Mouse (Mus musculus) kidney, embryonic 15.5 days (tissue): ENCODE results near the gene Tmem167b. TPM values are rescaled to one million over a fixed set of nuclear protein-coding genes. Genes with fewer than 3 reads are reported as not detected.

Experiments
- microRNA-seq: library from miRNA; unstranded; fragments of <30 nt; microRNA quantifications from one replicate; pipeline ENCODE4, GENCODE M21; 2016
- polyA plus RNA-seq: library from polyadenylated mRNA; unstranded; fragments of >200 nt; fragmentation: Nextera tagmentation; extraction: Ambion mirVana; gene quantifications from 2 replicates; pipeline ENCODE4 v1.2.1, GENCODE M21; 2015

The Tmem167b gene
- polyA plus RNA-seq, 1 experiment from 2014 or later: 34.0 TPM

Small RNAs within 50 kb of the gene (microRNA-seq; reads per million reads assigned to microRNA genes)
- gene Gm22860: not detected

Other genes starting within 250 kb of the Tmem167b start
- gene Mybphl, start 197.6 kb downstream of the Tmem167b start, polyA plus RNA-seq: not detected in 2 replicates
- gene Psrc1, start 178.6 kb downstream of the Tmem167b start, polyA plus RNA-seq: 47.2 and 48.8 TPM in 2 replicates
- gene Celsr2, start 146.9 kb downstream of the Tmem167b start, polyA plus RNA-seq: 19.3 and 21.6 TPM in 2 replicates
- gene Sars, start 117.3 kb downstream of the Tmem167b start, polyA plus RNA-seq: 126 and 131 TPM in 2 replicates
- gene 1700013F07Rik, start 28.3 kb downstream of the Tmem167b start, polyA plus RNA-seq: 0.50 TPM in 1 of 2 replicates, not detected in the other
- gene 5330417C22Rik, start 25.9 kb downstream of the Tmem167b start, polyA plus RNA-seq: 1.00 and 1.1 TPM in 2 replicates
- 34.2 and 42.9 TPM in 2 replicates for gene Taf13, start 9.2 kb upstream of the Tmem167b start, polyA plus RNA-seq
- gene Wdr47, start 28.8 kb upstream of the Tmem167b start, polyA plus RNA-seq: 8.4 and 10.9 TPM in 2 replicates
- 66.9 and 69.4 TPM in 2 replicates for gene Clcc1, start 91.4 kb upstream of the Tmem167b start, polyA plus RNA-seq
- gene Gpsm2, start 159.8 kb upstream of the Tmem167b start, polyA plus RNA-seq: 43.3 and 45.1 TPM in 2 replicates
- 0.05 and 0.10 TPM in 2 replicates for gene Aknad1, start 177.2 kb upstream of the Tmem167b start, polyA plus RNA-seq